Mouse (Mus musculus) thymus, postnatal 14 days (tissue): ENCODE data around the gene Atrip.

Experiments
- DNase-seq: peaks from one replicate; pipeline ENCODE4 v3.0.0; 2021

The Atrip gene

DNA sequence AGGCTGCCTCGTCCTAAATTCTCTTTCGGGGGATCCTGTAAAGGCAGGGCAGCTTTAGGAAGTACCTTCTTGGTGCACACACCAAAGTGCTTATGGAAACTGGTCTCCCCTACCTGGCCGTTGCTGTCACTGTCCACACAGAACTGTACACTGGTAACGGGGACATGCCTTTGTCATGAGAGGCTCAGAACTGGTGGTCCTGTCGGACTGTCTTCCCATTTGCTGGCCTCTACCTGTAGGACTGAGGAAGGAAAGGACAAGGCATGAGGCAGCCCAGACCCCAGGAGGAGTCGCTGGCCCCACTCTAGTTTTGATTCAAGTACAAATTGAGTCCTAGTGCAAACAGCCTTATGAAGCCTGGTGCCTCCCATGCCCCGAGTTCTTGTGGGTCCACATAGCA, 42.9 kb downstream of the Atrip start:
- DNase-seq, result no peak

DNA sequence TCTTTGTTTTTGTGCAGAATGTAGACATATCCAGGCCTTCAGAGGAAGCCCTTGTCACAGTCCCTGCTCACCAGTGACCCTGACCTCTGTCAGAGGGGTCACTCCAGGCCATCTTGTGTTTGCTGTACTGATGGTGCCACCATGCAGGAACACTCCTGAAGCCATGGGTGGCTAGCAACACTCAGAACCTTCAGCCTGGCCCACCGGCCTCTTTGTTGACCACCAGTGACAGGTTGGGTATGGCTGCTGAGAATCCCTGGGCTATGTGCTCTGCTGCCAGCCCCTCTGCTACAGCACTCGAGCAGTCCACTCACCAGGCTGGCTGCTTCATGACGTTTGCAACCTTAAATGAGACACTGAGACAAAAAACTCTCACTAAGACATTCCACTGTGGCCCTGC, 43.6 kb downstream of the Atrip start:
- no peak for DNase-seq

DNA sequence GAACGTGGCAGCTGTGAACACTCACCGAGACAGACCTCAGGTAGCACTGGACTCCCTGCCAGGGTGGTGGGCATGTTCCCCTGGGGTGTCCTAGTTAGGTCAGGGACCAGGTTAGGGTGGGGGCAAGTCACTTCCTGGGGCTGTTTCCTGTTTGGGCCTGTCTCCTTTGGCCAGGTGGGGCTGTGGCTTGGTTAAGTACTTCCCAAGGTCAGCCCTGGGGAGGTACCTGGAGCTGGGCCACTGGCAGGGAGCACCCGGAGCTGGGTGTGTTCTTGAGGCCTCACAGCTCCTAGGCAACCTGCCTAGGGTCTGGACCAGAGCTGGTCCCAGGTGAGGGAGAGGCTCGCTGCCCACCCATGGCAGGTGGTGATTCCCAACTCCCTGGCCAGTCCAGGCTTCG, 45.0 kb downstream of the Atrip start:
- DNase-seq, result no peak

DNA sequence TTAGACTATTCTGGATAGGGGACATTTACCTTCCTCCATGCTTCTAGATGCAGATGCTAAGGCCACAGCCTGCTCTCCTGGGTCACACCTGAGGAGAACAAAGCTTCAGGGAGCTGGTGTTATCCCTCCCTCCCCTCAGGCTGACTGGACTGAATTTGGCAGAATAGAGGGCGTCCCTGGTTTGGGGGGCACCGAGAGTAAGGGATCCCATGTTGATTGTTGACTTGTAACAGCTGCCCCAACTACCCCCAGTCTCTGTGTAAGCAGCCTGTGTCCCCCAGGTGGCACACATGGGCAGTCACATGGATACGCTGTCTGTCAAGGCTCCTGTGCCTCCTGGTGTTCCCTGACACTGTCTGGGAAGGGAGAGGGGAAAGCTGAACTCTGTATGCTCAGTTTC, 45.5 kb downstream of the Atrip start:
- no peak for DNase-seq

DNA sequence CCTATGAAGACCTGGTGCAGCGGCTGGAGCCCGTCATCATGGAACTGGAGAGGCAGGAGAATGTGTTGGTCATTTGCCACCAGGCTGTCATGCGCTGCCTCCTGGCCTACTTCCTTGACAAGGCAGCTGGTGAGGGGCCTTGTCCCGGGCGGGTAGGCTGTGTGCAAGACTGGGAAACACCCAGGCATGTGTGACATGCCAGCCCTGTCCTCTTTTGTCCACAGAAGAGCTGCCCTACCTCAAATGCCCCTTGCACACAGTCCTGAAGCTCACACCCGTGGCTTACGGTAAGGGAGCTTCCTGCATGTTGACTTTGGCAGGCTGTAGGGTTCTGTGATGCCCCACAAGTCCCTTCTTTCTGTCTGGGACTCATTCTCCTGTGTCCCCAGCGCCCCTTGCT, 46.4 kb downstream of the Atrip start:
- no peak for DNase-seq

GRCm38 (mm10) chr9:109022866-109023685, 50.8 kb downstream of the Atrip start:
- DNase-seq, result no peak

- DNase-seq, result no peak
These were observed 52.5 kb downstream of the Atrip start for GRCm38 (mm10) chr9:109021428-109021827.

- no peak for DNase-seq
These were observed 56.8 kb downstream of the Atrip start for GRCm38 (mm10) chr9:109016973-109017604.

DNA sequence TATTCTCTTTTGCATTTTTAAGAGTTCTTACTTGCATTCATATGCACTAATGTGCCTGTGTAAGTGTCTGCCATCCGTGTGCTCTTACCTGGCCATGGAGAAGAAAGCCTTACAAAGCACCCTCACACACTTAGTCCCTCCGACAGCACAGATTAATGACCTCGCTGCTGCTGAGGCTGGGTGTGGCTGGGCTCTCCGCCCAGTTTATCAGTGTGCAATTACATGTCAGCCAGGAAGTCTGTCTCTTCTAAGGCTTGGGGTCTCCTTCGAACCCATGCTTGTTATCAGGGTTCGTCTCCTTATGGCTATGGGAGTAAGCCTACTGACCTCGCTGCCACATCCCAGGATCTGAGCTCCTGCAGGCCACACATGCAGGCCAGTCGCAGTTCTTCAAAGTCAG, 58.5 kb downstream of the Atrip start:
- no peak for DNase-seq

DNA sequence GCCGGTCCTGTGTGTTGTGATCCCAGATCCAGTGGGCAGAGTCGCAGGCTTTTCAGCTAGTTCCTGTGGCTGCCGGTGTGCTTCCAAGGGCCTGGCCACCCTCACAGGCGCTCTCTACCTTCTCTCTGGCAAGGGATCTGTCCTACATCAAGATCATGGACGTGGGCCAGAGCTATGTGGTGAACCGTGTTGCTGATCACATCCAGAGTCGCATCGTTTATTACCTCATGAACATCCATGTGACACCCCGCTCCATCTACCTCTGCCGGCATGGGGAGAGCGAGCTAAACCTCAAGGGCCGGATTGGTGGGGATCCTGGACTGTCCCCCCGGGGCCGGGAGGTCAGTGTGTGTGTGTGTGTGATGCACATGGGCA, 63.6 kb downstream of the Atrip start:
- no peak for DNase-seq

- DNase-seq, result no peak
These were observed 64.1 kb downstream of the Atrip start for GRCm38 (mm10) chr9:109009636-109010315.

GRCm38 (mm10) chr9:109008994-109009635, 64.8 kb downstream of the Atrip start:
- DNase-seq, result no peak

- DNase-seq, result no peak
These were observed 65.8 kb downstream of the Atrip start for GRCm38 (mm10) chr9:109008081-109008480.
